Mouse (Mus musculus) cortical plate, adult 2 months (tissue): ENCODE measurements around the gene Ftl1. TPM values are rescaled to one million over a fixed set of nuclear protein-coding genes. Genes with fewer than 3 reads are reported as not detected.
"Not testable (repeated sequence)": the region's sequence is repeated elsewhere in the genome, so short reads cannot be mapped to it uniquely, and the experiment has no call there.

Experiments used
- H3K27ac ChIP-seq: fragments of 200-500 bp; 2 replicates; pipeline ENCODE4 v1.5.1; 2012; ENCODE audit warnings: low read length, control low read depth, inconsistent platforms; ENCODE audit not compliant: insufficient read depth
- H3K4me1 ChIP-seq: fragments of 200-500 bp; 2 replicates; pipeline ENCODE4 v1.6.1; 2011; ENCODE audit warnings: low read length; ENCODE audit not compliant: control insufficient read depth, insufficient read depth
- H3K4me3 ChIP-seq: fragments of 200-500 bp; 2 replicates; pipeline ENCODE4 v1.5.1; 2011; ENCODE audit warnings: mild to moderate bottlenecking, low read length, control low read depth; ENCODE audit not compliant: insufficient read depth
- CTCF ChIP-seq: fragments of 200-500 bp; IDR thresholded peaks from 2 replicates; pipeline ENCODE4 v1.5.1; 2011; ENCODE audit warnings: mild to moderate bottlenecking, control low read depth, low read length; ENCODE audit not compliant: insufficient read depth; ENCODE audit errors: extremely low read depth
- POLR2A ChIP-seq: fragments of 200-500 bp; IDR thresholded peaks from 2 replicates; pipeline ENCODE4 v1.6.1; 2011; ENCODE audit warnings: mild to moderate bottlenecking, low read length, control low read depth; ENCODE audit not compliant: insufficient read depth; ENCODE audit errors: extremely low read depth
- polyA plus RNA-seq: library from polyadenylated mRNA; depleted of rRNA; stranded (reverse); fragments of >200 nt; gene quantifications from 2 replicates; pipeline ENCODE4 v1.2.3, GENCODE M21; 2012

The Ftl1 gene
- polyA plus RNA-seq, 1 experiment = 637 TPM

DNA sequence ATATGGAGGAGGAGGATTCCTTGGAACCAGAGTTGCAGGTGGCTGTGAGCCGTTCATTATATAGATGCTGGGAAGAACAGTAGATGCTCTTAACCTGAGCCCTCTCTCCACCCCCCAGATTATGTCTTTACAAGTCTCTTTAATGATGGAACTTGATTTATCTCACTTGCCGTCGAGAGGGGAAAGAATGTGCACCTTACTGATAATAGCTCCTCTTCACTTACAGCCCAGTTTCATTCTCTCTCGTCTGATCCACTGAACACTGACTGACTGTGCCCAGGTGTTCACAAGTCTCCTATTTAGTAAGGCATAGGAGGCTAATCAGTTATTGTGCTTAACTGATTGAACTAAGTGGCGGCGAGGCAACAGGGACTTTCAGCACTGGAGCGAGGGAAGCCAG lies 29.9 kb upstream of the Ftl1 start:
- TF ChIP-seq POLR2A (no peak), CTCF (no peak)
- H3K27ac ChIP-seq = no peak overlapping the region
- no peaks in the 10 kb centered on the region; the same call in 1 of the 2 replicates for H3K4me1 ChIP-seq
- no peak overlapping the region for H3K4me3 ChIP-seq

DNA sequence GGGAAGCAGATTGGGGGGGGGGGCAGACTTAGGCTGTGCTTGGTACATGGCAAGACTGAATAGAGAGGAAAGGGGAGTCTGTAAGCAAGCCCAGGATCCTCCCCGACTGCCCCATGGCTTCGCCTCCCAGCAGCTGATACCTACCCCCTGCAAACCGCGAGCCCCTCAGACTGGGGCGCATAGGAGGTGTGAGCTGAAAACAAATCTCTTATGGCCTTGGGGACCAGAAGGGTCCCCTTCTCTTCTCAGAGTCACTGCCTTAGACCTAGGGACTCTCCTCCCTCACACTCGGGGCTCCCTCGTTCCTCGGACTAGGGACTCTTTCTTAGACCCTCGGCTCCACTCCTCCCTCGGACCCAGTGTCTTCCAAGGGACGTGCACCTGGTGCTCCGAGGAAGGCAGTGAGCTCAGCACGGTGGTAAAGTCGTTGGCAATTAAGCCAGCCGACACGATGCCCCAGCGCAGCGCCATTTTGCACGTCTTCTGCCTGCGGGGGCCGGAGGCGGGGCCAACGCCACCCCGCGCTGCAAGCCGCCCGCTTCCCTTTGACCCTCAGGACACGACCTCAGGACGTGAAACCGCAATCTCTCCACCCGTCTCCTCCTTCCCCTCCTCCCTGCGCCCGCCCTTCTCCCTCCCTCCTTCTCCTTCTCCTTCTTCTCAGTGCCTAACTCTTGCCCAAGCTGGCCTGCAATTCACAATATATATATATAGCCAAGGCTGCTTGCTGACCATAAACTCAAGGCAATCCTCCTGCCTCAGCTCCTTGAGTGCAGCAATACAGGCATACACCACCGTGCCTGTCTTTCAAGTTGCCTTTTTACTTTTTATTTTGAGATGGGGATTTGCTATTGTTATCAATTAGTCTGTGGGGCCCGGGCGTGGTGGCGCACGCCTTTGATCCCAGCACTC lies 28.9 kb upstream of the Ftl1 start, which contains the start of gene Dhdh:
TSS of gene Dhdh (minus strand) at position 513 of the 912 bp plus-strand sequence.
- Histone ChIP-seq H3K27ac (peak within 1 kb of the TSS; percentile 48), H3K4me1 (no peaks in the 10 kb centered on the region; the same call in 1 of the 2 replicates), H3K4me3 (peak within 1 kb of the TSS; percentile 52)
- no peak for TF ChIP-seq CTCF
- TF ChIP-seq POLR2A = peak; percentile 53; the same call in 1 of the 2 replicates

DNA sequence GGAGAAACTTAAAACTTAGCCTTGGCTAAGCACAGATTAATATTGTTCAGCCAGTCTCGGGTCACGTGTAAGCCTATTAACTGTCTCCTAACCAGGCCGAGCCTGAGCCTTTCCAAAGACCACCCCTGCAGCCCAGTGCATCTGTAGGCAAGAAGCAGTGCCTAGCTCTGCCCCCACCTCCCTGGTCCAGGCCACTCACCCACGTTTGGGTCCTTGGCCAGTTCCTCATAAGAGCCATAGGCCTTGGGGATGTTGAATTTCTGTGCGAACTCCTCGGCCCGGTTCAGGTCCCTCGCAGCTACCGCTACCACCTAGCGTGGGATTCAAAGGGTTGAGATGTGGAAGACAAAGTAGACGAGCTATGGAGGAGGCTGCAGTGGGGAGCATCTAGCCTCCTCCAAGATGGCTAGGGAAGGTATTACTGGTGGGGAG lies 28.2 kb upstream of the Ftl1 start:
- TF ChIP-seq CTCF = no peak
- TF ChIP-seq POLR2A = no peak
- no peaks in the 10 kb centered on the region; the same call in 1 of the 2 replicates for H3K4me1 ChIP-seq
- peak overlapping the region; percentile 52; the same call in 1 of the 2 replicates for H3K4me3 ChIP-seq
- no peak overlapping the region for H3K27ac ChIP-seq

DNA sequence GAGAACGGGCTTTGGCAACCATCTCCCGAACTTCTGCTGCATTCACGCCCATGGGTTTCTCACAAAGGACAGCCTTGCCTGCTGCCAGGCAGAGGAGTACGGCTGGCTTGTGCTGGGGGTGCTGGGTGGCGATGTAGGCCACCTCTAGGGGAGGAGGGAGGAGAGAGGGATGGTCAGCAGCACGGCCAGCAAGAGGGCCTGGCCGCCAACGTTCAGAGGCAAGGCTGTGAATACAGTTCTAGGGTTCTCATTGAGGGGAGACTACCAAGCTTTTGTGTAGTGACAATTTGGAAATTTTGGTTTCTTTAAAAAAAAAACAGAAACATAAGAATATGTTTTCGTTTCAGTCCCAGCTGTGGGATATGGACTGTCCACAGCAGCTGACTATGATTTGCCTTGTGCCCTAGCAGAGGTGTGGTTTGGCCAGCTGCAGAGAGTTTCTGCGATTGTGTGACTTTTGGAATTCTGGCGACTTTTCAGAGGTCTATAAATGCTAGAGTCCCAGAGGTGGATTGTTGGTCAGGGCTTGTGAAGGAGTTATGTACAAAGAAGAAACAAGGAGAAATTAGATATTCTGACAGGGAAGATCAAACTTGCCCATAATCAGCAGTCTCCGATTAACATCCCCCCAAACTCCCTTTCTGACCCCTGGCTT lies 27.2 kb upstream of the Ftl1 start, which contains the start of gene Gm45808:
TSS of gene Gm45808 (minus strand) at position 51 of the 655 bp plus-strand sequence.
- no peak within 1 kb of the TSS for H3K4me3 ChIP-seq
- no peak within 1 kb of the TSS for H3K27ac ChIP-seq
- no peaks in the 10 kb centered on the region; the same call in 1 of the 2 replicates for H3K4me1 ChIP-seq
- TF ChIP-seq CTCF (no peak), POLR2A (no peak)

DNA sequence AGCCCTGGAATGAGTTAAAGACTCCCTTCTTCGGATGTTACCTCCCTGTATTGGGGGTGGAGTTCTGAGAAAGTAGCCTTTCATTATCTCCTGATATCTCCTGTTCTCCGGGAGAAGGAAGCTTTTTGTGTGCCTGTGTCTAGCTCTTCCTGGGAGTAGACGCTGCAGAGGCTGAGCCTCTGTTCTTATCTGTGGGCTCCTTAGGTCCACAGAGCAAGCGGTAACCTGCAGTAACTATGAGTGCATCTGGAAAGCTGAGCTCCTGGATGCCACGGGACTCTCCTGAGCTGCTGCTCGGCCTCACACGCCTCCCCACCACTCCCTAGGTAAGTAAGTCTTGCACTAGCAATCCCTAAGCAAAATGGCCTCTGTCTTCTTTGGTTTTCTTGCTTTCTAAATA lies 26.5 kb upstream of the Ftl1 start:
- Histone ChIP-seq H3K4me1 (no peaks in the 10 kb centered on the region; the same call in 1 of the 2 replicates), H3K4me3 (no peak overlapping the region), H3K27ac (no peak overlapping the region)
- TF ChIP-seq POLR2A (no peak), CTCF (no peak)

DNA sequence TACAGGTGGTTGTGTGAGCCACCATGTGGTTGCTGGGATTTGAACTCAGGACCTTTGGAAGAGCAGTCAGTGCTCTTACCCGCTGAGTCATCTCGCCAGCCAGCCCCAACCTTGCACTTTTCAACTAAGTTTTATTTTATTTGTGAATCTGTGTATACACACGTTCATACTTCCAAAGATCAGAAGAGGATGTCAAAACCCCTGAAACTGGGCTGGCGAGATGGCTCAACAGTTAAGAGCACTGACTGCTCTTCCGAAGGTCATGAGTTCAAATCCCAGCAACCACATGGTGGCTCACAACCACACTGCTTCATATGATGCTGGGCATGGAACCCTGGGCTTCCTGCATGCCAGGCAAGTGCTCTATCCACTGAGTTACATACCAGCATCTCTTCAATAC lies 25.3 kb upstream of the Ftl1 start:
- not testable (repeated sequence) for H3K27ac ChIP-seq, H3K4me3 ChIP-seq, H3K4me1 ChIP-seq

DNA sequence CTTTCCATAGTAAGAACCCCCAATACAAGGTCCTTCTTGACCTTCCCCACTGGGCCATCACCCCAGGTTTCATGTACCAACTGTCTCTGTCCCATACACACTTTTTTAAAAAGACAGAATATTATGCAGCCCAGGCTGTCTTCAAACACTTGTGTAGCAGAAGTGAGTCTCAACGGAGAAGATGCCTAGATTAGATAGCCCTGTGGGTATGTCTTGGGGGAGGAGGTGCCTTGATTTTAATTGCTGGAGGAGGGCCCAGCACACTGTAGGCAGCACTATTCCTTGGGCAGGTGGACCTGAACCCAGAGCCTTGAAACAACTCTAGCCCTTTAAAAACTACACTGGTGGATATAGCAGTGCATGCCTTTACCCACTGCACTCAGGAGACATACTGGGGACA lies 22.5 kb upstream of the Ftl1 start:
- Histone ChIP-seq H3K4me3 (no peak overlapping the region), H3K4me1 (no peaks in the 10 kb centered on the region), H3K27ac (no peak overlapping the region)
- TF ChIP-seq CTCF = no peak
- TF ChIP-seq POLR2A = no peak

DNA sequence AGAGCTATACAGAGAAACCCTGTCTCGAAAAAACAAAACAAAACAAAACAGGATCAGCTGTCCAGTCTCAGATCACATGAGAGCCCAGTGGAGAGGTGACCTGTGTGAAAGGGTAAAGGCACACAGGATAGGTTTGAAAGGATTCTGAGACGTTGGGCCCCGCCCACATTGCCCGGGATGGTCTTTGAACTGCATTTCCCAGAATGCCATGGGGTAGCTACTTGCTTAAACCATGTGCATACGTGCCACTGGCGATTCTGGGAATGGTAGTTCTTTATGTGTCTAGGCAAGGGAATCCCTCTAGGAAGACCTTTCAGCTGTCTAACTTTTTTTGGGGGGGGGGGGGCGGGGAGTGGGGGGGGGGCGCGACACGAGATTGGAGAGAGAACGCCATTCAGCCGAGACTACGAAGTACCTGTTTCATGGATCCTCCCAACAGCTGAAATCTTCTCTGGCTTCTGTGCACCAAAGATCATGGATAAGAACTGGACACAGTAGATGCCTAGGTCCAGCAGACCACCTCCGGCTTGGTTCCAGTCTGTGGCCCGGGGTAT lies 21.8 kb upstream of the Ftl1 start, which contains the start of gene Tulp2:
TSS of gene Tulp2 (plus strand) at position 504 of the 554 bp plus-strand sequence.
- no peak within 1 kb of the TSS for H3K27ac ChIP-seq
- H3K4me3 ChIP-seq = no peak within 1 kb of the TSS
- TF ChIP-seq CTCF = no peak
- no peak for TF ChIP-seq POLR2A
- no peaks in the 10 kb centered on the region for H3K4me1 ChIP-seq

DNA sequence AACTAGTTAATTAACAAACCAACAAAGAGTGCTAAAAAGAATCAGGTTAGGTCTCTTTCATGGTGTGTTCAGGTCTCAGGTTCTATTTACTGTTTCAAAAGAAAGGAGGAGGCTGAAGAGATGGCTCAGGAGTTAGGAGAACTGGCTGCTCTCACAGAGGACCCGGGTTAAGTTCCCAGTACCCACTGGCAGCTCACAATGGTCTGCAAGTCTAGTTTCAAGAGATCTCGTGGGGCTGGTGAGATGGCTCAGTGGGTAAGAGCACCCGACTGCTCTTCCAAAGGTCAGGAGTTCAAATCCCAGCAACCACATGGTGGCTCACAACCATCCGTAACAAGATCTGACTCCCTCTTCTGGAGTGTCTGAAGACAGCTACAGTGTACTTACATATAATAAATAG lies 20.6 kb upstream of the Ftl1 start:
- H3K4me3 ChIP-seq, H3K27ac ChIP-seq, H3K4me1 ChIP-seq: not testable (repeated sequence)
